Mouse (Mus musculus) heart, adult 2 months (tissue): ENCODE measurements around the gene Hba-x.

Experiments
- CTCF ChIP-seq: fragments of 200-600 bp; IDR thresholded peaks from 2 replicates; pipeline ENCODE4 v1.8.1; 2022; ENCODE audit warnings: antibody characterized with exemption, mild to moderate bottlenecking, moderate library complexity
- EP300 ChIP-seq: fragments of 200-500 bp; IDR thresholded peaks from 2 replicates; pipeline ENCODE4 v1.6.1; 2011; ENCODE audit warnings: low read depth, low read length, control low read depth; ENCODE audit not compliant: insufficient read depth
- POLR2A ChIP-seq: fragments of 200-500 bp; IDR thresholded peaks from 2 replicates; pipeline ENCODE4 v1.6.1; 2011; ENCODE audit warnings: mild to moderate bottlenecking, low read depth, low read length, control low read depth; ENCODE audit not compliant: insufficient read depth

DNA sequence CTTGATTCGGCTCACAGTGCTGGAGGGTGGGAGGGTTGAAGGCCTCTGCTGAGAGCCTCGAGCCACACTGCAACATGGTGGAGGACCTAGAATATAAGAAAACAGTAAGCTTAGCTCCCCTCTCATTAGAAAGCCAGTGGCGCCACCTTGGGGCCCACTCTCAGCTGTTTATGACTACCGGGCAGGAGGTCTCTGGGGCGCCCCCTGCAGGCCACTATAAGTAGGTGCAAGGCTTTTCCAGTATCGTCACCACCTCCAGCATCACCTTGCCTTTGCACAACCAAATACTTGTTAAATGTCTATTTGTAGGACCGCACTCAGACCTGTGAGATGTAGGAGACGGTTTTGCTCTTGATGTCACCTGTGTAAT is 45.0 kb downstream of the Hba-x start:
- peak; percentile 91 for TF ChIP-seq CTCF
- TF ChIP-seq POLR2A = no peak
- no peak for TF ChIP-seq EP300
